Mouse (Mus musculus) adrenal gland, adult 10 weeks (tissue): Measurements from ENCODE around the gene Retreg1. TPM values are rescaled to one million over a fixed set of nuclear protein-coding genes. Genes with fewer than 3 reads are reported as not detected.

Experiments used
- polyA plus RNA-seq: library from polyadenylated mRNA; stranded (reverse); fragments of 350-450 nt; fragmentation: Illumina TruSeq; extraction: RNeasy Lipid Tissue Mini Kit (QIAGEN cat#74804); gene quantifications from one replicate; pipeline ENCODE4 v1.2.3, GENCODE M21; 2014; ENCODE audit warnings: low read depth, low replicate concordance

Retreg1 gene
- 241 TPM for polyA plus RNA-seq

GRCm38 (mm10) chr15:25843086-25843991 lies at the start of gene Retreg1:
Gene Retreg1, plus strand, starts transcription at chr15:25843180.

GRCm38 (mm10) chr15:25984067-25984733 lies 141.2 kb downstream of the Retreg1 start, which contains the start of gene Zfp622:
Gene Zfp622, plus strand, starts transcription at chr15:25984366.

Other genes with a start within 250 kb of the Retreg1 start
- gene Myo10, start 220.7 kb upstream of the Retreg1 start, polyA plus RNA-seq: 38.0 TPM
- 14.5 TPM for gene Zfp622, start 141.2 kb downstream of the Retreg1 start, polyA plus RNA-seq